Mouse (Mus musculus) forebrain, embryonic 15.5 days (tissue): Measurements from ENCODE around the gene Rnf8. TPM values are rescaled to one million over a fixed set of nuclear protein-coding genes. Genes with fewer than 3 reads are reported as not detected.

Source experiments
- ATAC-seq: fragments of 200-750 bp; cut with Nextera tagmentation; replicated peaks from 2 replicates; pipeline ENCODE4 v1.8.0; 2017; ENCODE audit warnings: mild to moderate bottlenecking, moderate TSS enrichment, moderate library complexity
- H3K27ac ChIP-seq: fragments of 300-500 bp; sonication (generic); replicated peaks from 2 replicates; pipeline ENCODE4 v1.5.1; 2015; ENCODE audit warnings: mild to moderate bottlenecking, inconsistent platforms
- H3K27me3 ChIP-seq: fragments of 300-500 bp; sonication (generic); 2 replicates; pipeline ENCODE4 v1.6.1; 2015; ENCODE audit warnings: inconsistent platforms
- H3K36me3 ChIP-seq: fragments of 300-500 bp; sonication (generic); 2 replicates; pipeline ENCODE4 v1.6.1; 2015; ENCODE audit warnings: mild to moderate bottlenecking, inconsistent platforms
- H3K4me1 ChIP-seq: fragments of 300-500 bp; sonication (generic); 2 replicates; pipeline ENCODE4 v1.6.1; 2015; ENCODE audit warnings: inconsistent platforms
- H3K4me2 ChIP-seq: fragments of 300-500 bp; sonication (generic); replicated peaks from 2 replicates; pipeline ENCODE4 v1.6.1; 2015; ENCODE audit warnings: mild to moderate bottlenecking, inconsistent platforms
- H3K4me3 ChIP-seq: fragments of 300-500 bp; sonication (generic); 2 replicates; pipeline ENCODE4 v1.5.1; 2015; ENCODE audit warnings: mild to moderate bottlenecking, inconsistent platforms
- H3K9ac ChIP-seq: fragments of 300-500 bp; sonication (generic); replicated peaks from 2 replicates; pipeline ENCODE4 v1.6.1; 2015; ENCODE audit warnings: mild to moderate bottlenecking, inconsistent platforms
- H3K9me3 ChIP-seq: fragments of 300-500 bp; sonication (generic); 2 replicates; pipeline ENCODE4 v1.6.1; 2016; ENCODE audit warnings: inconsistent platforms
- WGBS: fragments of 180-500 bp; shearing (Covaris S2); methylation state at CpG from one replicate; pipeline ENCODE4 v1.1.7; 2015; ENCODE audit warnings: mixed read lengths; 5-methylcytosine and 5-hydroxymethylcytosine counted together
- polyA plus RNA-seq: library from polyadenylated mRNA; unstranded; fragments of >200 nt; fragmentation: Nextera tagmentation; extraction: Ambion mirVana; gene quantifications from 2 replicates; pipeline ENCODE4 v1.2.1, GENCODE M21; 2015

The Rnf8 gene
- polyA plus RNA-seq, 1 experiment from 2014 or later, result 97.0 TPM

GRCm38 (mm10) chr17:29628946-29629345 is 14.4 kb downstream of the Rnf8 start:
- Histone ChIP-seq H3K4me2 (no peak overlapping the region), H3K9me3 (no peaks in the 10 kb centered on the region), H3K27ac (no peak overlapping the region), H3K9ac (no peak overlapping the region), H3K4me1 (no peaks in the 10 kb centered on the region), H3K4me3 (no peak overlapping the region), H3K36me3 (peaks cover 83% of the 10 kb centered on the region), H3K27me3 (no peaks in the 10 kb centered on the region)
- ATAC-seq, result no peak
- WGBS, result 90% methylated on average over 5 of the region's 5 CpGs

DNA sequence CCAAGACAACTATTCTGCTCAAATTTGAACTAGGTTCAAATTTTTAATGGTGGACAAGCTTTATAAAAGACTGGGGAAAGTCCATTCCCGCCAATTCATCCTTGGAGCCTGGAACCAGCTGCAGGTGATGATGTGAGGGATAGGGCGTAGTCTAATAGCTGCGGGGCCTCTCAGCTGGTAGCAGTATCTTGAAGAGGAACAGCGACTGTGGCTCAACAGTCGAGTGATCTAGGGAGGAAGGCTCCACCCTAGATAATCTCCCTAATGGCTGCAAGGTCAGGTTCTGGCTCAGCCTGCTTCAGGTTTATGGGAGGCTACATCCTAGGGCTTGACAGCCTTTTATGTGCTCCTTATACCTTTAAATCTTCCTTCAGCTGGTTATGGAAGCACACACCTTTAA is 15.0 kb downstream of the Rnf8 start:
- Histone ChIP-seq H3K36me3 (peaks cover 85% of the 10 kb centered on the region), H3K27me3 (no peaks in the 10 kb centered on the region), H3K4me1 (no peaks in the 10 kb centered on the region), H3K4me2 (no peak overlapping the region), H3K27ac (no peak overlapping the region), H3K4me3 (no peak overlapping the region), H3K9ac (no peak overlapping the region), H3K9me3 (no peaks in the 10 kb centered on the region)
- WGBS, result 86% methylated on average over 5 of the region's 5 CpGs
- ATAC-seq, result no peak

DNA sequence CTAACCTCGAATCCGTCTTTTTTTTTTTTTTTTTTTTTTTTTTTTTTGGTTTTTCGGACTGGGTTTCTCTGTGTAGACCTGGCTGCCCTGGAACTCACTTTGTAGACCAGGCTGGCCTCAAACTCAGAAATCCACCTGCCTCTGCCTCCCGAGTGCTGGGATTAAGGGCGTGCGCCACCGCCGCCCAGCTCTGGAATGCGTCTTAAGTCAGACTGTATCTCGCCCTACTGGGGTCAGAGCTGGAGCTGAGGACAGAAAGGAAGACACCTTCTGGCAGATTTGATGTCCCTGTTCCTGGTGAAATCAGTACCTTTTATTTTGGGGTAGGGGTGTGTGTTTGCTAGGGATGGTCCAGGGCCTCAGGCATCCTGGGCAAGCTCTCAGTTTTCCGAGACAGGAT is 17.7 kb downstream of the Rnf8 start:
- H3K9ac ChIP-seq, result no peak overlapping the region
- peaks cover 4% of the 10 kb centered on the region; the same call in 1 of the 2 replicates for H3K4me1 ChIP-seq
- ATAC-seq, result no peak
- H3K4me2 ChIP-seq, result no peak overlapping the region
- H3K9me3 ChIP-seq, result no peaks in the 10 kb centered on the region
- no peak overlapping the region for H3K27ac ChIP-seq
- no peak overlapping the region for H3K4me3 ChIP-seq
- peaks cover 89% of the 10 kb centered on the region for H3K36me3 ChIP-seq
- H3K27me3 ChIP-seq, result no peaks in the 10 kb centered on the region
- 94% methylated on average over 11 of the region's 11 CpGs for WGBS

- H3K27ac ChIP-seq, result no peak overlapping the region
- no peak overlapping the region for H3K4me3 ChIP-seq
- no peak overlapping the region for H3K4me2 ChIP-seq
- no peak overlapping the region for H3K9ac ChIP-seq
- no peaks in the 10 kb centered on the region for H3K27me3 ChIP-seq
- no peak for ATAC-seq
- WGBS, result 90% methylated on average over 8 of the region's 8 CpGs
- no peaks in the 10 kb centered on the region for H3K9me3 ChIP-seq
- H3K36me3 ChIP-seq, result peaks cover 87% of the 10 kb centered on the region
- H3K4me1 ChIP-seq, result peaks cover 4% of the 10 kb centered on the region; the same call in 1 of the 2 replicates
Observed at GRCm38 (mm10) chr17:29635492-29635891, 20.9 kb downstream of the Rnf8 start.

- ATAC-seq, result no peak
- no peaks in the 10 kb centered on the region for H3K27me3 ChIP-seq
- WGBS, result 72% methylated on average over 5 of the region's 5 CpGs
- H3K4me2 ChIP-seq, result no peak overlapping the region
- H3K4me3 ChIP-seq, result no peak overlapping the region
- no peak overlapping the region for H3K9ac ChIP-seq
- no peaks in the 10 kb centered on the region for H3K9me3 ChIP-seq
- peaks cover 4% of the 10 kb centered on the region; the same call in 1 of the 2 replicates for H3K4me1 ChIP-seq
- H3K27ac ChIP-seq, result no peak overlapping the region
- H3K36me3 ChIP-seq, result peaks cover 86% of the 10 kb centered on the region
Observed at GRCm38 (mm10) chr17:29636118-29636517, 21.5 kb downstream of the Rnf8 start.

GRCm38 (mm10) chr17:29637377-29637776 is 22.8 kb downstream of the Rnf8 start:
- Histone ChIP-seq H3K4me1 (peaks cover 4% of the 10 kb centered on the region; the same call in 1 of the 2 replicates), H3K4me2 (no peak overlapping the region), H3K9ac (no peak overlapping the region), H3K9me3 (no peaks in the 10 kb centered on the region), H3K27me3 (no peaks in the 10 kb centered on the region), H3K27ac (no peak overlapping the region), H3K4me3 (no peak overlapping the region), H3K36me3 (peaks cover 87% of the 10 kb centered on the region)
- ATAC-seq, result 0 out of 2 replicates have a peak, but pooled peaks have one; percentile 23
- 82% methylated on average over 4 of the region's 4 CpGs for WGBS

- no peak overlapping the region for H3K4me3 ChIP-seq
- peaks cover 84% of the 10 kb centered on the region for H3K36me3 ChIP-seq
- WGBS, result 80% methylated on average over 8 of the region's 8 CpGs
- no peak overlapping the region for H3K27ac ChIP-seq
- no peak for ATAC-seq
- H3K4me1 ChIP-seq, result peaks cover 4% of the 10 kb centered on the region; the same call in 1 of the 2 replicates
- H3K9ac ChIP-seq, result no peak overlapping the region
- no peak overlapping the region for H3K4me2 ChIP-seq
- no peaks in the 10 kb centered on the region for H3K27me3 ChIP-seq
- no peaks in the 10 kb centered on the region for H3K9me3 ChIP-seq
Observed at GRCm38 (mm10) chr17:29637895-29638294, 23.3 kb downstream of the Rnf8 start.

GRCm38 (mm10) chr17:29640971-29641370 is 26.4 kb downstream of the Rnf8 start:
- H3K4me1 ChIP-seq, result peaks cover 9% of the 10 kb centered on the region; the same call in 1 of the 2 replicates
- H3K36me3 ChIP-seq, result peaks cover 58% of the 10 kb centered on the region
- WGBS, result 95% methylated on average over 11 of the region's 11 CpGs
- no peak overlapping the region for H3K4me3 ChIP-seq
- H3K9me3 ChIP-seq, result no peaks in the 10 kb centered on the region
- no peak for ATAC-seq
- no peaks in the 10 kb centered on the region for H3K27me3 ChIP-seq
- no peak overlapping the region for H3K4me2 ChIP-seq
- no peak overlapping the region for H3K9ac ChIP-seq
- H3K27ac ChIP-seq, result no peak overlapping the region

DNA sequence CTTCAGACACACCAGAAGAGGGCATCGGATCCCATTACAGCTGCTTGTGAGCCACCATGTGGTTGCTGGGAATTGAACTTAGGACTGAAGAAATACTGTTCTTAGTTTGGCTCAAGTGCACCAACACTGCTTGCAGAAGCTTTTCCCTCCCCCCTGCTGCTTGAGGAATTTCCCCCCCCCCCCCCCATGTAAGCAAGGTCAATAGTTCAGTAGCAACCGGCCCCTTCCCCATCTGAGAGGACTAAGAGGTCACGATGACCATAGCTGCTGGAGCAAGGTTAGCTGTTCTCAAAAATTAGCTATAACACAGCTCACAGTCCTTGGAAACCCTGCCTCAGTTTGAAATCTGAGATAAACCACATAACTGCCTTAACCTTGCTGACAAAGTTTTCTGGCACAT is 27.6 kb downstream of the Rnf8 start:
- H3K27ac ChIP-seq, result no peak overlapping the region
- peaks cover 5% of the 10 kb centered on the region; the same call in 1 of the 2 replicates for H3K4me1 ChIP-seq
- no peaks in the 10 kb centered on the region for H3K27me3 ChIP-seq
- H3K4me3 ChIP-seq, result no peak overlapping the region
- ATAC-seq, result no peak
- H3K36me3 ChIP-seq, result peaks cover 46% of the 10 kb centered on the region
- no peaks in the 10 kb centered on the region for H3K9me3 ChIP-seq
- WGBS, result 74% methylated on average over 3 of the region's 3 CpGs
- no peak overlapping the region for H3K9ac ChIP-seq
- no peak overlapping the region for H3K4me2 ChIP-seq

DNA sequence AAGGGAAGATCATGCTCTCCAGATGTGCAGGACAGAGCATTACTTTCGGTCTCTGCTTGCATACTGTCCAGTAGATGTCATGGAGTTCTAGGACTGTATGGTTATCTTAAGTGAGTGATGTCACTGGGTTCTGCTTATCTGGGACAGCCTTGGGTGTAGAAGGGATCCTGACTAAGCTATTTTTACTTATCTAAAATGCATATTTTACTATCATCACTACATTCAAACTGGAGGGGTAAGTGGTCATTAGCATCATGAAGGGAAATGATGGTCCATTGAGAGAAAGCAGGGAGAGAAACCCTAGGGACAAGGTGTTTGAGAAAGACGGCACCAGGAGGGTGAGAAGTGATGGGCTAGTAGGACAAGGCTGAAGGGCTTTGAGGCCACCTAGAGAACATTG is 43.7 kb downstream of the Rnf8 start:
- ATAC-seq, result no peak
- Histone ChIP-seq H3K27ac (no peak overlapping the region), H3K4me3 (no peak overlapping the region), H3K36me3 (peaks cover 4% of the 10 kb centered on the region; the same call in 1 of the 2 replicates), H3K4me1 (peaks cover 15% of the 10 kb centered on the region), H3K9ac (no peak overlapping the region), H3K27me3 (no peaks in the 10 kb centered on the region), H3K9me3 (no peaks in the 10 kb centered on the region), H3K4me2 (no peak overlapping the region)
- WGBS, result 83% methylated on average over 2 of the region's 2 CpGs

DNA sequence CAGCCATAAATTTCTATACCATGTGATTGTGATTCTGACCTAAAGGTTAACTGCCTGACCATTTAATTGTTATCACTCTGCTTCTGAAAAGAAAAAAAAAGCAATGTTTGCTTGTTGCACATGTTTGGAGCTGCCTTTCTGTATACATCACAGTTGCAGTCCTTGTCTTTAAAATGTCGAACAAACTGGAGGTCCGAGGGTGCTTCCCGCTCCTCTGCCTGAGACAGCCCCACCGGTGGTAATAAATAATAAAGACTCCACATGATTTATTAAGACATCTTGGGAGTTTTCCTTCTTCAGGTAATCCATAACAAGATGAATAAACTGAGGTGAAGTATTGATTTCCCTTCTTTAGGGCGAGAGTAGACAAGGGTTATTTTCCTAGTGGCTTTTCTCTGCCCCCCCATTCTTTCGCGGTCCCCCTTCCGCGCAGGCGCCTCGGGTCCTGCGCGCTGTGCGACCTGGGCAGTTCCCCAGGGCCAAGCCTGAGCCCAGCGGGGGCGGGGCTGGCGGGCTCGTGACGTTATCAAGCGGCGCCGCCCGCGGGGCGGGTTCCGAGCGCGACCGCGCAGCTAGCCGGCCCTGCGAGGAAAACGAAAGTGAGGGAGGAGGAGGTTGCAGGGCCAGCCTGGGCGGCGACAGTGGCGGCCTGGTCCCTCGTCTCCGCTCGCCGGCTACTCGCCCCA is 45.6 kb downstream of the Rnf8 start, which contains the start of gene Cmtr1:
Gene Cmtr1, plus strand, starts transcription at position 520 of the 686 bp plus-strand sequence.
- Histone ChIP-seq H3K27ac (peak within 1 kb of the TSS; percentile 87), H3K27me3 (no peaks in the 10 kb centered on the region), H3K9ac (peak within 1 kb of the TSS; percentile 94), H3K9me3 (no peaks in the 10 kb centered on the region), H3K36me3 (peaks cover 5% of the 10 kb centered on the region; the same call in 1 of the 2 replicates), H3K4me1 (peaks cover 15% of the 10 kb centered on the region), H3K4me3 (peak within 1 kb of the TSS; percentile 75), H3K4me2 (peak within 1 kb of the TSS; percentile 75)
- under 1% methylated on average over 40 of the region's 41 CpGs for WGBS
- ATAC-seq, result peak; percentile 97

DNA sequence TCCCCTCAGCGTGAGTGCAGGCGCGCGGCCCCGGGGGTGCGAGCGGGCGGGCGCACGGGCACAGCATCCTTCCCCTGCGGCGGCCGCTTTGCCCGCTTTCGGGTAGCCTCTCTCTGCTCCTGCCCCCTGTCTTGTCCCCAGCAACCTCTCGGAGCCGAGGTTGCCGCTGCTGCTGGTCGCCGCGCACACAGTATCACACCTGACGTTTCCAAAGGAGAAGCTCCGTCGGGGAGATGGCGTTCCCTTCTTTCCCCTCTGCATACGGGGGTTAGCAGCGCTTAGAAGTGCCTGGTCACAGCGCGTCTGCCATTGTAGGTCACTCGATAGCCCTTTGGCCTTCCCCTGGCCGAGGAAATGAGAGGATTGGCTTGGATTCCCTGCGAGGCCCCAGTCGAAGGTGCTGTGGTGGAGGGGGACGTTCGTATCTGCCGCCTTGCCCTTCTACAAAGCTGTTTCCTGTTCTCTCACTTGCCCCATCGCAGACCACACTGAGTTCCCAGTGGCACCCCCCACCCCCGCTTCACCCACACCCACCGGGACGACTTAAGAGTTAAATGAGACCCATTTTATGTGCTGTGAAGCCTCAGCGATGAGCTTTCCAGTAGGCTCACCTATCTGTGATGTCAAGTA is 46.3 kb downstream of the Rnf8 start:
- WGBS, result under 1% methylated on average over 41 of the region's 41 CpGs
- H3K36me3 ChIP-seq, result peaks cover 5% of the 10 kb centered on the region; the same call in 1 of the 2 replicates
- H3K4me2 ChIP-seq, result peak overlapping the region; percentile 75
- H3K9ac ChIP-seq, result peak overlapping the region; percentile 94
- H3K4me3 ChIP-seq, result peak overlapping the region; percentile 75
- no peak; the same call in 1 of the 2 replicates for ATAC-seq
- H3K9me3 ChIP-seq, result no peaks in the 10 kb centered on the region
- peak overlapping the region; percentile 87 for H3K27ac ChIP-seq
- H3K4me1 ChIP-seq, result peaks cover 15% of the 10 kb centered on the region
- no peaks in the 10 kb centered on the region for H3K27me3 ChIP-seq
